Mouse (Mus musculus) MEL (cell line): ENCODE data around the gene Slc16a14. TPM values are rescaled to one million over a fixed set of nuclear protein-coding genes. Genes with fewer than 3 reads are reported as not detected.
A peak's percentile ranks its signal among the peaks of the same experiment; 100 is the strongest.

Source experiments
- DNase-seq: peaks from one replicate; pipeline ENCODE4 v3.0.0; 2011; ENCODE audit warnings: low read depth, low spot score
- H3K27ac ChIP-seq: 2 replicates; pipeline ENCODE4 v1.5.1; 2012; ENCODE audit warnings: low read depth, mild to moderate bottlenecking, control low read depth, low read length, moderate library complexity; ENCODE audit not compliant: control insufficient read depth
- H3K27me3 ChIP-seq, 2 experiments: fragments of 150-350 bp in 1 of 2; sonication (generic) in 1 of 2; 2 replicates each; pipeline ENCODE4 v1.6.1; 2012; ENCODE audit warnings: low read length in 2 of 2, mild to moderate bottlenecking in 2 of 2, improper control_type of control experiment in 1 of 2, moderate library complexity in 1 of 2; ENCODE audit not compliant: insufficient read depth in 2 of 2, control insufficient read depth in 1 of 2
- H3K36me3 ChIP-seq, 2 experiments: 2 replicates each; pipeline ENCODE4 v1.6.1; 2012 to 2014; ENCODE audit warnings: low read length in 2 of 2, improper control_type of control experiment in 1 of 2, inconsistent platforms in 1 of 2, mild to moderate bottlenecking in 1 of 2; ENCODE audit not compliant: insufficient read depth in 2 of 2, control insufficient read depth in 1 of 2
- H3K4me1 ChIP-seq, 2 experiments: fragments of 150-350 bp in 1 of 2; sonication (generic) in 1 of 2; 2 replicates each; pipeline ENCODE4 v1.6.1; 2012; ENCODE audit warnings: low read length in 2 of 2, improper control_type of control experiment in 1 of 2, mild to moderate bottlenecking in 1 of 2; ENCODE audit not compliant: insufficient read depth in 2 of 2, control insufficient read depth in 1 of 2
- H3K4me3 ChIP-seq, 2 experiments: fragments of 150-350 bp in 1 of 2; sonication (generic) in 1 of 2; 2 replicates each; pipeline ENCODE4 v1.5.1; 2012; ENCODE audit warnings: low read depth in 2 of 2, low read length in 2 of 2, mild to moderate bottlenecking in 2 of 2, moderate library complexity in 2 of 2, control low read depth in 1 of 2, improper control_type of control experiment in 1 of 2; ENCODE audit not compliant: control insufficient read depth in 1 of 2, insufficient read depth in 1 of 2
- H3K79me2 ChIP-seq: 2 replicates; pipeline ENCODE4 v1.6.1; 2012; ENCODE audit warnings: mild to moderate bottlenecking, low read length, moderate library complexity; ENCODE audit not compliant: control insufficient read depth, poor library complexity, insufficient read depth
- H3K9ac ChIP-seq: 2 replicates; pipeline ENCODE4 v1.6.1; 2012; ENCODE audit warnings: low read depth, mild to moderate bottlenecking, control low read depth, low read length, moderate library complexity; ENCODE audit not compliant: control insufficient read depth, poor library complexity, severe bottlenecking
- H3K9me3 ChIP-seq: fragments of 150-350 bp; sonication (generic); replicated peaks from 2 replicates; pipeline ENCODE4 v1.6.1; 2012; ENCODE audit warnings: mild to moderate bottlenecking, low read length, improper control_type of control experiment, moderate library complexity; ENCODE audit not compliant: insufficient read depth
- BHLHE40 ChIP-seq: IDR thresholded peaks from 2 replicates; pipeline ENCODE4 v1.6.1; 2012; ENCODE audit warnings: low read depth, mild to moderate bottlenecking, inconsistent platforms, low read length, improper control_type of control experiment, borderline replicate concordance
- CTCF ChIP-seq, 3 experiments: IDR thresholded peaks in 2 of 3; conservative IDR thresholded peaks in 1 of 3; 2 replicates each; pipeline ENCODE4 v1.5.1; 2011 to 2012; ENCODE audit warnings: low read length in 3 of 3, low read depth in 2 of 3, mild to moderate bottlenecking in 2 of 3, improper control_type of control experiment in 1 of 3, inconsistent platforms in 1 of 3, mixed read lengths in 1 of 3, moderate library complexity in 1 of 3; ENCODE audit not compliant: control insufficient read depth in 1 of 3, insufficient read depth in 1 of 3, poor library complexity in 1 of 3, severe bottlenecking in 1 of 3
- ELF1 ChIP-seq: IDR thresholded peaks from 2 replicates; pipeline ENCODE4 v1.6.1; 2014; ENCODE audit warnings: low read depth, mild to moderate bottlenecking, inconsistent platforms, low read length, improper control_type of control experiment, moderate library complexity
- HCFC1 ChIP-seq: IDR thresholded peaks from 2 replicates; pipeline ENCODE4 v1.6.1; 2012; ENCODE audit warnings: low read depth, mild to moderate bottlenecking, inconsistent platforms, low read length, improper control_type of control experiment, moderate library complexity
- KAT2A ChIP-seq: conservative IDR thresholded peaks from 2 replicates; pipeline ENCODE4 v1.6.1; 2012; ENCODE audit warnings: low read depth, low read length, improper control_type of control experiment, inconsistent platforms
- MAFK ChIP-seq: IDR thresholded peaks from 2 replicates; pipeline ENCODE4 v1.6.1; 2011; ENCODE audit warnings: low read depth, mild to moderate bottlenecking, low read length, improper control_type of control experiment, borderline replicate concordance
- MAX ChIP-seq: IDR thresholded peaks from 2 replicates; pipeline ENCODE4 v1.6.1; 2011; ENCODE audit warnings: low read length, improper control_type of control experiment
- MAZ ChIP-seq: IDR thresholded peaks from 2 replicates; pipeline ENCODE4 v1.6.1; 2012; ENCODE audit warnings: low read depth, mild to moderate bottlenecking, inconsistent platforms, low read length, improper control_type of control experiment
- MEF2A ChIP-seq: IDR thresholded peaks from 2 replicates; pipeline ENCODE4 v1.6.1; 2014; ENCODE audit warnings: low read depth, mild to moderate bottlenecking, inconsistent platforms, low read length, improper control_type of control experiment; ENCODE audit not compliant: poor library complexity, insufficient replicate concordance, severe bottlenecking; ENCODE audit errors: extremely low read depth
- MXI1 ChIP-seq: IDR thresholded peaks from 2 replicates; pipeline ENCODE4 v1.6.1; 2011; ENCODE audit warnings: mild to moderate bottlenecking, low read depth, low read length, improper control_type of control experiment
- NELFE ChIP-seq: IDR thresholded peaks from 2 replicates; pipeline ENCODE4 v1.6.1; 2011; ENCODE audit warnings: low read depth, low read length, improper control_type of control experiment
- NRF1 ChIP-seq: IDR thresholded peaks from 2 replicates; pipeline ENCODE4 v1.6.1; 2014; ENCODE audit warnings: low read depth, mild to moderate bottlenecking, inconsistent platforms, low read length, improper control_type of control experiment, moderate library complexity; ENCODE audit not compliant: poor library complexity, insufficient read depth, severe bottlenecking
- POLR2A ChIP-seq, 2 experiments: IDR thresholded peaks; 2 replicates each; pipeline ENCODE4 v1.6.1; 2011 to 2012; ENCODE audit warnings: low read length in 2 of 2, mild to moderate bottlenecking in 2 of 2, control low read depth in 1 of 2, improper control_type of control experiment in 1 of 2, low read depth in 1 of 2, moderate library complexity in 1 of 2; ENCODE audit not compliant: control insufficient read depth in 1 of 2, insufficient read depth in 1 of 2, poor library complexity in 1 of 2
- POLR2AphosphoS5 ChIP-seq: IDR thresholded peaks from 2 replicates; pipeline ENCODE4 v1.6.1; 2012; ENCODE audit warnings: low read depth, borderline replicate concordance, mild to moderate bottlenecking, inconsistent platforms, low read length, moderate library complexity, mixed read lengths
- RCOR1 ChIP-seq: IDR thresholded peaks from 2 replicates; pipeline ENCODE4 v1.6.1; 2012; ENCODE audit warnings: low read depth, mild to moderate bottlenecking, inconsistent platforms, low read length, improper control_type of control experiment
- SIN3A ChIP-seq: IDR thresholded peaks from 2 replicates; pipeline ENCODE4 v1.6.1; 2012; ENCODE audit warnings: low read length, improper control_type of control experiment, inconsistent platforms
- SMC3 ChIP-seq: IDR thresholded peaks from 2 replicates; pipeline ENCODE4 v1.6.1; 2011; ENCODE audit warnings: low read depth, low read length, improper control_type of control experiment
- TAL1 ChIP-seq: IDR thresholded peaks from 2 replicates; pipeline ENCODE4 v1.6.1; 2012; ENCODE audit warnings: mild to moderate bottlenecking, inconsistent platforms, low read length, moderate library complexity, mixed read lengths
- TBP ChIP-seq: IDR thresholded peaks from 2 replicates; pipeline ENCODE4 v1.8.0; 2011; ENCODE audit warnings: low read depth, low read length, improper control_type of control experiment
- UBTF ChIP-seq: IDR thresholded peaks from 2 replicates; pipeline ENCODE4 v1.6.1; 2012; ENCODE audit warnings: low read depth, mild to moderate bottlenecking, inconsistent platforms, low read length, improper control_type of control experiment, moderate library complexity, borderline replicate concordance; ENCODE audit not compliant: insufficient read depth
- USF2 ChIP-seq, 2 experiments: IDR thresholded peaks; 2 replicates each; pipeline ENCODE4 v1.6.1; 2011 to 2012; ENCODE audit warnings: improper control_type of control experiment in 2 of 2, low read length in 2 of 2, borderline replicate concordance in 1 of 2, inconsistent platforms in 1 of 2, low read depth in 1 of 2, mild to moderate bottlenecking in 1 of 2; ENCODE audit not compliant: insufficient read depth in 1 of 2
- polyA plus RNA-seq, 2 experiments: library from polyadenylated mRNA; stranded (reverse) in 1 of 2; unstranded in 1 of 2; fragments of >175 nt in 1 of 2; fragments of >200 nt in 1 of 2; gene quantifications; 2 replicates each; pipeline versions ENCODE4 v1.2.1 to v1.2.4; 2012; ENCODE audit warnings: low replicate concordance in 2 of 2, low read depth in 1 of 2; ENCODE audit not compliant: insufficient read length in 2 of 2, insufficient read depth in 1 of 2, missing spikeins in 1 of 2
- total RNA-seq: library from RNA; depleted of rRNA; stranded (reverse); fragments of 300-350 nt; gene quantifications from 2 replicates; pipeline ENCODE4 v1.2.3, GENCODE M21; 2012

Gene Slc16a14
- total and polyA plus RNA-seq, 3 experiments, result not detected

GRCm38 (mm10) chr1:84936716-84937510 lies 2.0 kb upstream of the Slc16a14 start:
- Histone ChIP-seq H3K4me1 (no peaks in the 10 kb centered on the region), H3K79me2 (no peaks in the 10 kb centered on the region), H3K36me3 (no peaks in the 10 kb centered on the region; a peak in 1 of 4 replicates), H3K9ac (no peak overlapping the region), H3K27me3 (no peaks in the 10 kb centered on the region), H3K4me3 (no peak overlapping the region), H3K27ac (no peak overlapping the region), H3K9me3 (no peaks in the 10 kb centered on the region)
- DNase-seq, result no peak
- TF ChIP-seq MAZ (no peak), MAFK (no peak), NELFE (no peak), ELF1 (no peak), MAX (no peak), HCFC1 (no peak), BHLHE40 (no peak), MEF2A (no peak), USF2 (IDR thresholded peaks at IDR 0.05; ENCODE audit: borderline replicate concordance in 1 of 2, insufficient read depth in 1 of 2, low read depth in 1 of 2, low read length in 2 of 2) (no peak), KAT2A (no peak), TBP (no peak), NRF1 (no peak), TAL1 (no peak), SIN3A (no peak), MXI1 (no peak)

DNA sequence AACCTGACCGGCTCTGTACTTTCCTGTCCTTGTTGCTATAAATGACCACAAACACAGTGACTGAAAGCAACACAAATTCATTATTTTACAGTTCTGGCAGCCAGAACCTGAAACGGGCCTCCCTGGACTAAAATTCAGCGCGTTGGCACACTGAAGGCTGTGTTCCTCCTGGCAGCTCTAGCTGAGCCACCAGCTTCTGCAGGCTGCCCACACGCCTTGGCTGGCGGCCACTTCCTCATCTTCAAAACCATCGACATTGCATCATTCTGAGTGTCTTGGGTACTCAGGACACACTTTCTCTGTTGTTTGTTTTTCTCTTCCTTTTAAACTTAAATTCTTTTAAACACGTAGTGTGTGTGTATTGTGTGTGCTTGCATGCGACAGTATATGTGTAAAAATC lies 734 bp upstream of the Slc16a14 start:
- no peak for TF ChIP-seq MAX
- TF ChIP-seq KAT2A, result no peak
- no peak for TF ChIP-seq SIN3A
- no peak for TF ChIP-seq CTCF (IDR thresholded peaks at IDR 0.05 in 2 of 3, conservative IDR thresholded peaks at IDR 0.05 in 1 of 3; ENCODE audit: control insufficient read depth in 1 of 3, insufficient read depth in 1 of 3, low read depth in 2 of 3, low read length in 3 of 3, poor library complexity in 1 of 3, severe bottlenecking in 1 of 3)
- no peak for TF ChIP-seq NELFE
- TF ChIP-seq UBTF, result no peak
- no peak for TF ChIP-seq POLR2AphosphoS5
- no peak for TF ChIP-seq SMC3
- no peak for TF ChIP-seq TBP
- TF ChIP-seq MAFK, result no peak
- TF ChIP-seq RCOR1, result no peak
- no peak for TF ChIP-seq POLR2A (IDR thresholded peaks at IDR 0.05; ENCODE audit: control insufficient read depth in 1 of 2, insufficient read depth in 1 of 2, low read depth in 1 of 2, low read length in 2 of 2, poor library complexity in 1 of 2)
- no peaks in the 10 kb centered on the region for H3K9me3 ChIP-seq
- H3K36me3 ChIP-seq, result no peaks in the 10 kb centered on the region; a peak in 1 of 4 replicates
- peak; percentile 34 for DNase-seq
- H3K27ac ChIP-seq, result no peak overlapping the region
- no peak overlapping the region for H3K4me3 ChIP-seq
- H3K27me3 ChIP-seq, result no peaks in the 10 kb centered on the region
- H3K4me1 ChIP-seq, result no peaks in the 10 kb centered on the region
- H3K79me2 ChIP-seq, result no peaks in the 10 kb centered on the region
- H3K9ac ChIP-seq, result peak overlapping the region; percentile 28; the same call in 1 of the 2 replicates
